17 mouse cellular contexts compared by ENCODE assay signal in the genomic region with DNA sequence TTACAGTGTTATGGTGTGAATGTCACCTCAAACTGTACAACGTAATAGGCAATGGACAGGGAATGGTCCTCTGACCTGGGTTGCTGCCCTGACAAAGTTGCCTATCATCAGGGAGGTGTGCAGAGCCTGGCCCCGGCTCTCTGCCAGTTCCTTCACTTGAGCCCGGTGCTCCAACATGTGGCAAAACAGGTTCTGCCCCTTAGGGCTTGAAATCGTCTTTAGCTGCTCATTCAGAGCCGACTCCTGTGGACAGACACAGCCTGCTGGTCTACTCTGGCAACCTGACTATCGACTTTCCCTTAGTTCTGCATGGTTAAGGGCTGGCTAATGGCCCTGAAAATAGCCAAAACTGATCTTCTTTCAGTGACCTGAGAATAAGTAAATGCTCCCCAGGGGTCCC. TPM values are rescaled to one million over a fixed set of nuclear protein-coding genes. Genes with fewer than 3 reads are reported as not detected.
A peak's percentile ranks its signal among the peaks of the same experiment; 100 is the strongest.
DNase-seq lines count a peak whose midpoint lies in the region; ATAC-seq lines count a peak whose summit lies in the region.
"Had no signal": no experiment of that assay in that cellular context is flagged by ENCODE, and none has a peak within 500 bp of the region (broad histone marks: within the 10 kb centered on the region; RNA-seq: fewer than 3 reads in every experiment).

No protein-coding gene starts in this region.

- 31% methylated on average over 6 of the region's 6 CpGs for WGBS in kidney, embryonic 15.5 days

- H3K27me3 ChIP-seq in kidney, embryonic 15.5 days: no peaks in the 10 kb centered on the region
- H3K27me3 ChIP-seq: forebrain, embryonic 13.5 days; midbrain, embryonic 13.5 days had no signal

- no peaks in the 10 kb centered on the region for H3K36me3 ChIP-seq in kidney, embryonic 15.5 days
- H3K36me3 ChIP-seq: heart, embryonic 12.5 days; midbrain, embryonic 13.5 days had no signal

- H3K27ac ChIP-seq in kidney, embryonic 15.5 days: peak overlapping the region; percentile 75
- H3K27ac ChIP-seq: forebrain, embryonic 13.5 days; liver, embryonic 14.5 days; midbrain, embryonic 13.5 days had no signal

- H3K9ac ChIP-seq in kidney, embryonic 15.5 days: no peak overlapping the region
- H3K9ac ChIP-seq: forebrain, embryonic 13.5 days; heart, embryonic 12.5 days; liver, embryonic 14.5 days; midbrain, embryonic 13.5 days had no signal

- peaks cover 24% of the 10 kb centered on the region for H3K4me1 ChIP-seq in kidney, embryonic 15.5 days
- H3K4me1 ChIP-seq: forebrain, embryonic 13.5 days; midbrain, embryonic 13.5 days had no signal

- no peaks in the 10 kb centered on the region for H3K9me3 ChIP-seq in kidney, embryonic 15.5 days (replicated peaks)
- H3K9me3 ChIP-seq: forebrain, embryonic 13.5 days; heart, embryonic 12.5 days; midbrain, embryonic 13.5 days had no signal

- no peak overlapping the region for H3K4me2 ChIP-seq in kidney, embryonic 15.5 days
- H3K4me2 ChIP-seq: forebrain, embryonic 13.5 days; heart, embryonic 12.5 days; midbrain, embryonic 13.5 days had no signal

- DNase-seq in urinary bladder, adult 18-20 months (ENCODE audit: low spot score in 2 of 2): peak; percentile 44 to 69
- no peak for DNase-seq in urinary bladder, postnatal 4 days (ENCODE audit: low spot score in 2 of 2)
- peak; percentile 72 for DNase-seq in lung, postnatal 10 days
- DNase-seq in urinary bladder, postnatal 36 days (ENCODE audit: low spot score in 2 of 2): peak; percentile 53 to 73
- no peak for DNase-seq in layer of hippocampus, adult 18-20 months (ENCODE audit: low spot score in 2 of 2)
- no peak for DNase-seq in testis, postnatal 10 days (ENCODE audit: low spot score)
- no peak for DNase-seq in layer of hippocampus, adult 9-10 months (ENCODE audit: low spot score)
- DNase-seq: cerebellum, postnatal 14 days; layer of hippocampus, postnatal 36 days; spleen, adult 18-20 months had no signal

- no peak; the same call in 1 of the 2 replicates for ATAC-seq in kidney, embryonic 15.5 days (replicated peaks; ENCODE audit: low FRiP score)
- ATAC-seq: CD4-positive, CD25-positive, alpha-beta regulatory T cell, adult 4 months; forebrain, embryonic 13.5 days; hindbrain, embryonic 16.5 days; midbrain, embryonic 13.5 days had no signal

- no peak overlapping the region for H3K4me3 ChIP-seq in kidney, embryonic 15.5 days (replicated peaks)
- H3K4me3 ChIP-seq: forebrain, embryonic 13.5 days; heart, embryonic 12.5 days; midbrain, embryonic 13.5 days had no signal

RNA-seq across cellular contexts. Expression of a gene that starts 27.0 kb away (rescaled TPM):
- polyA plus RNA-seq in kidney, embryonic 15.5 days (2015; fragmentation: Nextera tagmentation; extraction: Ambion mirVana): 1.8 and 2.6 TPM in 2 replicates
- total RNA-seq in layer of hippocampus, adult 18-20 months (2021): 1 to 10 TPM; 3.9 to 4.1 TPM

RNA-seq across cellular contexts. Expression of a gene that starts 32.9 kb away (rescaled TPM):
- polyA plus RNA-seq in kidney, embryonic 15.5 days (2015; fragmentation: Nextera tagmentation; extraction: Ambion mirVana): 2.9 and 3.3 TPM in 2 replicates
- 1 to 10 TPM; 1.7 to 2.0 TPM for total RNA-seq in layer of hippocampus, adult 18-20 months (2021)

RNA-seq across cellular contexts. Expression of a gene that starts 32.9 kb away (rescaled TPM):
- polyA plus RNA-seq in kidney, embryonic 15.5 days (2015; fragmentation: Nextera tagmentation; extraction: Ambion mirVana): 19.4 and 21.9 TPM in 2 replicates
- total RNA-seq in layer of hippocampus, adult 18-20 months (2021): 1 to 10 TPM; 4.3 to 7.3 TPM

Comparison
In these comparisons a context has a peak if more than half of its experiments do, and no peak if none do; other contexts are left out.
1. DNase-seq: peak in urinary bladder, adult 18-20 months (2 of 2), lung, postnatal 10 days (single experiment) and urinary bladder, postnatal 36 days (2 of 2); none in urinary bladder, postnatal 4 days (0 of 2), layer of hippocampus, adult 18-20 months (0 of 2), testis, postnatal 10 days (single experiment) and layer of hippocampus, adult 9-10 months (single experiment).